Mouse (Mus musculus) embryo, embryonic 9.5 days (tissue): ENCODE measurements around the gene Ear14.
"Not testable (repeated sequence)": the region's sequence is repeated elsewhere in the genome, so short reads cannot be mapped to it uniquely, and the experiment has no call there.

Experiments
- DNase-seq: peaks from one replicate; pipeline ENCODE4 v3.0.0-alpha.2; 2017; ENCODE audit errors: extremely low spot score

The Ear14 gene

DNA sequence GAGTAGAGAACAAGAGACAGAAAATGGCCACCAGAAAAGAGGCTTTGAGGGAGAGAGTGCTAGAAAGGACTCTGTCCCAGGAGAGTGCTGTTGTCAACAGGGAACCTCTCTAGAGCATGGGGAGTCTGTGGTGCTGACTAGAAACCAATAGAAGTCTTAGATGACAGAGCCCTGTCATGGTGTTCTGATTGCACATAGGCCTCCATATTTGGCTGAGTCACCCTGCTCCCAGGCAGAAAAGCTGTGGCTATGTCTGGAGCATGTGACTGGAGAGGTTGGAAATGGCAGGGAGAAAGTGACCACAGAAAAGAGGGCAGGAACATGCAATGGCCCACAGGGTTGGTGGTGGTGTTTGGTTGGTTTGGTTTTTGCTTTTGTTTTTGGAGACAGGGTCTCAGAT lies 49.0 kb downstream of the Ear14 start:
- not testable (repeated sequence) for DNase-seq

DNA sequence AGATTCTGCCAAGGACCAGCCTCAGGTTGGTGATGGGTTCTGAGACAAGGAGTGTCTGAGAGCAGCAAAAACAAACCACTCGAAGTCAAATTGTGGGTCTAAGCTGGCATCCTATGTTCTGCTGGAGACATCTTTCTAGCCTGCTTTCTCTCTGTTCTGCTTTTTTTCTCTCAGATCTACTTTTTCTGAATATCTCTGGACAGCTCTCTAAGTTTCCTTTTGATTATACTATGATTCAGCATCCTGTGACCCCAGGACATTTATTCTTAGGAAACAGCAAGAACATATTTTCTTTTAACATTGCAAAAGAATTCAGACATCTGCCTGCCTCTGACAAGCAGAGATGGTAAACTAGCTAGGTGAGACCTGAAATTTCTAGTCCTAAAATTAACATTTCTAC lies 50.4 kb downstream of the Ear14 start:
- no peak for DNase-seq
